Mouse (Mus musculus) hindbrain, embryonic 14.5 days (tissue): Measurements from ENCODE around the gene Icosl. TPM values are rescaled to one million over a fixed set of nuclear protein-coding genes. Genes with fewer than 3 reads are reported as not detected.

ENCODE experiments used
- ATAC-seq: fragments of 200-750 bp; cut with Nextera tagmentation; 2 replicates; pipeline ENCODE4 v1.8.0; 2017; ENCODE audit warnings: moderate number of reproducible peaks, mild to moderate bottlenecking, moderate TSS enrichment, moderate library complexity; ENCODE audit not compliant: low FRiP score
- DNase-seq: peaks from one replicate; pipeline ENCODE4 v3.0.0-alpha.2; 2015; ENCODE audit warnings: low spot score
- H3K27ac ChIP-seq: fragments of 300-500 bp; sonication (generic); 2 replicates; pipeline ENCODE4 v1.5.1; 2014; ENCODE audit warnings: mild to moderate bottlenecking, moderate library complexity
- H3K27me3 ChIP-seq: fragments of 300-500 bp; sonication (generic); 2 replicates; pipeline ENCODE4 v1.6.1; 2014; ENCODE audit warnings: mild to moderate bottlenecking, low read length, mixed read lengths; ENCODE audit not compliant: control insufficient read depth, insufficient read depth
- H3K36me3 ChIP-seq: fragments of 300-500 bp; sonication (generic); replicated peaks from 2 replicates; pipeline ENCODE4 v1.6.1; 2014; ENCODE audit not compliant: control insufficient read depth, insufficient read depth
- H3K4me1 ChIP-seq: fragments of 300-500 bp; sonication (generic); replicated peaks from 2 replicates; pipeline ENCODE4 v1.6.1; 2014; ENCODE audit warnings: antibody characterized with exemption, low read length, mixed read lengths; ENCODE audit not compliant: control insufficient read depth, insufficient read depth
- H3K4me2 ChIP-seq: fragments of 300-500 bp; sonication (generic); replicated peaks from 2 replicates; pipeline ENCODE4 v1.6.1; 2014; ENCODE audit warnings: mild to moderate bottlenecking, moderate library complexity
- H3K4me3 ChIP-seq: fragments of 300-500 bp; sonication (generic); replicated peaks from 2 replicates; pipeline ENCODE4 v1.5.1; 2014; ENCODE audit warnings: mild to moderate bottlenecking, low read length
- H3K9ac ChIP-seq: fragments of 300-500 bp; sonication (generic); 2 replicates; pipeline ENCODE4 v1.6.1; 2014
- H3K9me3 ChIP-seq: fragments of 300-500 bp; sonication (generic); 2 replicates; pipeline ENCODE4 v1.6.1; 2016; ENCODE audit warnings: low read length; ENCODE audit not compliant: control insufficient read depth
- WGBS: fragments of 180-500 bp; shearing (Covaris S2); extraction: QIAGEN DNeasy Blood & Tissue Kit; methylation state at CpG from one replicate; pipeline ENCODE4 v1.1.7; 2014; 5-methylcytosine and 5-hydroxymethylcytosine counted together
- polyA plus RNA-seq: library from polyadenylated mRNA; unstranded; fragments of >200 nt; fragmentation: Nextera tagmentation; extraction: Ambion mirVana; gene quantifications from 2 replicates; pipeline ENCODE4 v1.2.1, GENCODE M21; 2014

Gene Icosl
- polyA plus RNA-seq, 1 experiment from 2014 or later: 0.79 TPM

DNA sequence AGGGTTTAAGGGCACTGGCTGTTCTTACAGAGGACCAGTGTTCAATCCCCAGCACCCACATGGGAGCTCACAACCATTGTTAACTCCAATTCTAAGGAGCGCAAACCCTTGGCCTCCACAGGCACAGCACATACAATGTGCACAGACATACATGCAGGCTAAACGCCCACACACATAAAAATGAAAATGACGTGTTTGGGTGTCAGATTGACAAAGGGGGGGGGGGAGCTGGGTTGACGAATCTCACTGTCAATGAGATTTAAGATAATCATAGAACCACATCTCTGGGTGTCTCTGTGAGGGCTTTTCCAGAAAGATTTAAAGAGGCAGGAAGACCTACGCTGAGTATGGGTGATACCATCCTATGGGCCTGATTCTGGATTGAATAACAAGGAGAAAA lies 57.2 kb downstream of the Icosl start:
- Histone ChIP-seq H3K4me3 (no peak overlapping the region), H3K27me3 (no peaks in the 10 kb centered on the region), H3K9ac (no peak overlapping the region), H3K4me1 (no peaks in the 10 kb centered on the region), H3K27ac (no peak overlapping the region), H3K36me3 (no peaks in the 10 kb centered on the region), H3K4me2 (no peak overlapping the region), H3K9me3 (no peaks in the 10 kb centered on the region)
- WGBS: 94% methylated on average over 5 of the region's 5 CpGs
- ATAC-seq (no peak), DNase-seq (no peak)

DNA sequence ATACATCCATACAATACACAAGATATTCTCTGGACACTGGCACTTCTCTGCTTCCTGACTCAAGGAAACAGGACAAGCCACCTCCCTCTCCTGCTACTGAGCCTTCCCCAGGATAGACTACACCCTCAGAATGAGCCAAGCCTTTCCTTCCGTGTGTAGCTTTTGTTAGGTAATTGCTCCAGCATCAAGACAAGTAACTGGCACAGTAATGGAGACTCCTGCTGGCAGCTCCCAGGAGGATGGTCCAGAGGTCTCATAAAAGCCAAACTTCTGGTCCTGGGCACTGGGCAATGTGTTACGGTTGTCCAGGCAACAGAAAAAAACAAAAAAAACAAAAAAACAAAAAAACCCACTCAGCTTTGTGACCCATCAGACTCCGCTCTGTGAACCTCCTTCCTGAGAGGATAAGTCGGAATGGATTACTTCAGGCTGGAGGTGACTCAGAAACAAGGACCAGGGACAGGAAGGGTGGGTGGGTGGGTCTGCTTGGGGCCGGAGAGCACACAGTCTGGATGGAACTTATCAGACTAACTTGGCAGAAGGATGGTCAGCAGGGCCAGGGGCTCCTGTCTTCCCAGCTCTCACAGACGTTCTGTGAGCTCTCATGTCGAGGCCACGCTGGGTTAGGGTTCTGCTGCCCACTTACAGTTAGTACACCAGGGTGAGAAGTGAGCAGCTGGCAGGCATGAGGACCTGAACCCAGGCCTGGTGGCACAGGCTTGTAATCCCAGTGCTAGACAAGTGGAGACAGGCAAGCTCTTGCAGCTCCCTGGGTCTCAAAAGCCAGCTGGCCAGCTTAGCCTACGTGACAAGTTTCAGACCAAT lies 58.2 kb downstream of the Icosl start:
- no peak overlapping the region for H3K4me2 ChIP-seq
- H3K4me1 ChIP-seq: no peaks in the 10 kb centered on the region
- H3K27ac ChIP-seq: no peak overlapping the region
- H3K4me3 ChIP-seq: no peak overlapping the region
- no peak overlapping the region for H3K9ac ChIP-seq
- H3K27me3 ChIP-seq: no peaks in the 10 kb centered on the region
- no peaks in the 10 kb centered on the region for H3K36me3 ChIP-seq
- no peak for DNase-seq
- H3K9me3 ChIP-seq: no peaks in the 10 kb centered on the region
- ATAC-seq: no peak
- 63% methylated on average over 9 of the region's 9 CpGs for WGBS

DNA sequence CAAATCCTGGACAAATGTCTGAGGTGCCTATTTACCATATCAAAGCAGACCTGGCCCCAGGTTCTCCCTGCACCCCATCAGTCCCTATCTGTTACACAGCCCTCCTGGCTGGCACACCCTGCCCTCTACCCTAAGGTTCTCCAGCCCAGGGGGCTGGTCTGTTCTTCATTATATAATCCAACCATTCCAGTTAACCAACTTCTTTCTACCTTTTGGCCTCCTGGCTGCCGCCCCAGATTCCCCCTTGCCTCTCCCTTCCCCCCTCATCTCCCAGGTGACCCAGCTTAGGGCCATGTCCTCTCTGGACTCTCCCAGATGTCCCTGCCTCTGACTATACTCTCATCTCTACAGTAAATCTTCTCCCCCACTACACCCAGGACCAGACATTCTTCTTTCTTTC lies 58.8 kb downstream of the Icosl start:
- WGBS: 75% methylated on average over 1 of the region's 1 CpGs
- Histone ChIP-seq H3K9ac (no peak overlapping the region), H3K4me2 (no peak overlapping the region), H3K27ac (no peak overlapping the region), H3K4me3 (no peak overlapping the region), H3K27me3 (no peaks in the 10 kb centered on the region), H3K36me3 (no peaks in the 10 kb centered on the region), H3K4me1 (no peaks in the 10 kb centered on the region), H3K9me3 (no peaks in the 10 kb centered on the region)
- DNase-seq: no peak
- ATAC-seq: no peak

DNA sequence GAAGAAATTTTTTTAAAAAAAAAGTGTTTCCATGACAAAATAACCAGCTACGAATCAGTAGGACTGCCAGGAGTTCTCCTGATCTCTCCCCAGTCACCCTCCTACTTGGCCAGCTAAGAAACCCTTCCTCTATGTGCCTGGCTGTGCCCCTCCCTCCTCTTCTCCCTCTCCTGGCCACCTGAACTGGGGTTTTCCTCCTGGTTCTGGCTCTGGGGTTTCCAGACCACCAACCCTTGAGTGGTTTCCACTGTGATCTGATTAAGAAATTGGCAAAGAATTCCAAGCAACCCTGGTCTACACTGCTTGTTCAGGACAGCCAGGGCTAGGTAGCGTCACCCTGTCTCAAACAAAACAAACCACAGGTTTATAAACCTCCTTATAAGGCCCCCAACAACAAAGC lies 59.5 kb downstream of the Icosl start:
- Histone ChIP-seq H3K9ac (no peak overlapping the region), H3K4me1 (no peaks in the 10 kb centered on the region), H3K4me3 (no peak overlapping the region), H3K36me3 (no peaks in the 10 kb centered on the region), H3K9me3 (no peaks in the 10 kb centered on the region), H3K4me2 (no peak overlapping the region), H3K27me3 (no peaks in the 10 kb centered on the region), H3K27ac (no peak overlapping the region)
- ATAC-seq: no peak
- 98% methylated on average over 2 of the region's 2 CpGs for WGBS
- DNase-seq: no peak

DNA sequence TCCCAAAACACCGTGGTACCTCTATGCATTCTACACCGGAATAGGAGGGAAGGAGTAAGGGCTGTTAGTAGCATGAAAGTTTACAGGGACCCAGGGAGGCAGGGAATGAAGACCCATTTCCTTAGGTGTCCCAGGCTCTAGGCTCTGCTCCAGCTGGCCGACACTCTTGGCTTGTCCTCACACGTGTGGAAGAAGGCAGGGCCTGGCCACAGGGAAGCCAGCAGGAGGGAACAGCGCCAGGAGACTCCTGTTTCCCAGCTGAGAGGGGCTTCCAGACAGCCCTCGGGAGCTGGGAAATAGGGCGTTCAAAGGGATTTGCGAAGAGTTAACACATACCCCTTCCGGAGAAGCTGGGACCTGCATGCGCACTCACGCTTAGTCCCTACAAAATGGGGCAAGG lies 60.3 kb downstream of the Icosl start:
- no peaks in the 10 kb centered on the region for H3K36me3 ChIP-seq
- no peak for DNase-seq
- 66% methylated on average over 11 of the region's 11 CpGs for WGBS
- no peak overlapping the region for H3K4me3 ChIP-seq
- H3K27ac ChIP-seq: no peak overlapping the region
- ATAC-seq: no peak
- H3K4me2 ChIP-seq: no peak overlapping the region
- H3K4me1 ChIP-seq: no peaks in the 10 kb centered on the region
- no peak overlapping the region for H3K9ac ChIP-seq
- no peaks in the 10 kb centered on the region for H3K9me3 ChIP-seq
- H3K27me3 ChIP-seq: no peaks in the 10 kb centered on the region

DNA sequence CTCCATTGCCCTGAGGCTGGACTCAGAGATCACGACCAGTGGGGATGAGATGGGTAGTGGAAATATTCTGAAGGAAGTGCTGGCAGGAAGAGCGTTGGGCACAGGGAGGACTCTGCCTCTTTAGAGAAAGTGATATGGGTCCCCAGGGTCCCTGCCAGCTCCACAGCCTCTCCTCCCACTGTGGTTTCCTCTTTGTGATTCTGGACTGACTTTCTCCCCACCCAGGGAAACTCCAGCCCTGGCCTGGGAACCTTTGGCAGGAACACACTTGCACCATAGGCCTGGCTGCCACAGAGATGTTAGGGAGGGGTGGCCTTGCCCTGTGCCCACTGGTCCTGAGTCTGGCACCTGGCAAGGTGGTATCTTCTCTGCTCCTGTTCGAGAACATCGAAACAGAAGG lies 60.9 kb downstream of the Icosl start:
- Histone ChIP-seq H3K4me3 (no peak overlapping the region), H3K9me3 (no peaks in the 10 kb centered on the region), H3K36me3 (no peaks in the 10 kb centered on the region), H3K4me2 (no peak overlapping the region), H3K4me1 (peaks cover 2% of the 10 kb centered on the region; the same call in 1 of the 2 replicates), H3K27ac (no peak overlapping the region), H3K27me3 (no peaks in the 10 kb centered on the region), H3K9ac (no peak overlapping the region)
- ATAC-seq (no peak), DNase-seq (no peak)
- 81% methylated on average over 4 of the region's 4 CpGs for WGBS

Other genes with a start within 250 kb of the Icosl start
- not detected in 2 replicates for gene Krtap10-4, start 242.2 kb upstream of the Icosl start, polyA plus RNA-seq
- not detected in 2 replicates for gene Krtap10-10, start 233.4 kb upstream of the Icosl start, polyA plus RNA-seq
- gene Gm36176, start 222.5 kb upstream of the Icosl start, polyA plus RNA-seq: not detected in 2 replicates
- not detected in 2 replicates for gene Gm10318, start 216.4 kb upstream of the Icosl start, polyA plus RNA-seq
- gene Gm3285, start 207.3 kb upstream of the Icosl start, polyA plus RNA-seq: not detected in 2 replicates
- 19.6 and 20.3 TPM in 2 replicates for gene Lrrc3, start 166.8 kb upstream of the Icosl start, polyA plus RNA-seq
- gene Trpm2, start 98.7 kb upstream of the Icosl start, polyA plus RNA-seq: 6.3 and 6.4 TPM in 2 replicates
- 46.9 and 48.1 TPM in 2 replicates for gene 1810043G02Rik, start 90.8 kb upstream of the Icosl start, polyA plus RNA-seq
- gene Pfkl, start 59.2 kb upstream of the Icosl start, polyA plus RNA-seq: 93.5 and 98.2 TPM in 2 replicates
- not detected in 2 replicates for gene Dnmt3l, start 27.4 kb upstream of the Icosl start, polyA plus RNA-seq
- gene Aire, start 25.7 kb upstream of the Icosl start, polyA plus RNA-seq: 0.09 and 0.15 TPM in 2 replicates
- gene D10Jhu81e, start 100.5 kb downstream of the Icosl start, polyA plus RNA-seq: 17.3 and 22.0 TPM in 2 replicates
- 13.5 and 15.8 TPM in 2 replicates for gene Pwp2, start 115.8 kb downstream of the Icosl start, polyA plus RNA-seq
- 35.5 and 39.7 TPM in 2 replicates for gene Trappc10, start 175.3 kb downstream of the Icosl start, polyA plus RNA-seq